Mouse (Mus musculus) midbrain, embryonic 11.5 days (tissue): ENCODE measurements around the gene Ncapd2. TPM values are rescaled to one million over a fixed set of nuclear protein-coding genes. Genes with fewer than 3 reads are reported as not detected.
A peak's percentile ranks its signal among the peaks of the same experiment; 100 is the strongest.

Source experiments
- ATAC-seq: fragments of 200-750 bp; cut with Nextera tagmentation; 2 replicates; pipeline ENCODE4 v1.8.0; 2017; ENCODE audit warnings: moderate TSS enrichment, moderate library complexity; ENCODE audit not compliant: low FRiP score
- DNase-seq: peaks from one replicate; pipeline ENCODE4 v3.0.0; 2015; ENCODE audit warnings: low spot score; ENCODE audit errors: missing footprints
- H3K27ac ChIP-seq: fragments of 300-500 bp; sonication (generic); 2 replicates; pipeline ENCODE4 v1.5.1; 2014; ENCODE audit warnings: low read depth, low read length
- H3K27me3 ChIP-seq: fragments of 300-500 bp; sonication (generic); 2 replicates; pipeline ENCODE4 v1.6.1; 2014; ENCODE audit warnings: mild to moderate bottlenecking, low read length, moderate library complexity, mixed read lengths; ENCODE audit not compliant: control insufficient read depth, insufficient read depth
- H3K36me3 ChIP-seq: fragments of 300-500 bp; sonication (generic); 2 replicates; pipeline ENCODE4 v1.6.1; 2014; ENCODE audit warnings: mild to moderate bottlenecking, low read length, moderate library complexity, mixed read lengths; ENCODE audit not compliant: control insufficient read depth, insufficient read depth
- H3K4me1 ChIP-seq: fragments of 300-500 bp; sonication (generic); 2 replicates; pipeline ENCODE4 v1.6.1; 2014; ENCODE audit warnings: low read length; ENCODE audit not compliant: control insufficient read depth, insufficient read depth
- H3K4me2 ChIP-seq: fragments of 300-500 bp; sonication (generic); 2 replicates; pipeline ENCODE4 v1.6.1; 2014; ENCODE audit warnings: mild to moderate bottlenecking, moderate library complexity
- H3K4me3 ChIP-seq: fragments of 300-500 bp; sonication (generic); 2 replicates; pipeline ENCODE4 v1.5.1; 2014; ENCODE audit warnings: low read depth, low read length
- H3K9ac ChIP-seq: fragments of 300-500 bp; sonication (generic); 2 replicates; pipeline ENCODE4 v1.6.1; 2014; ENCODE audit warnings: low read length
- H3K9me3 ChIP-seq: fragments of 300-500 bp; sonication (generic); 2 replicates; pipeline ENCODE4 v1.6.1; 2016; ENCODE audit warnings: low read length; ENCODE audit not compliant: control insufficient read depth
- WGBS: fragments of 180-500 bp; shearing (Covaris S2); extraction: QIAGEN DNeasy Blood & Tissue Kit; methylation state at CpG from one replicate; pipeline ENCODE4 v1.1.7; 2014; 5-methylcytosine and 5-hydroxymethylcytosine counted together
- polyA plus RNA-seq: library from polyadenylated mRNA; unstranded; fragments of >200 nt; fragmentation: Nextera tagmentation; extraction: Ambion mirVana; gene quantifications from 2 replicates; pipeline ENCODE4 v1.2.1, GENCODE M21; 2014

Gene Ncapd2
- polyA plus RNA-seq, 1 experiment from 2014 or later: 140 TPM

DNA sequence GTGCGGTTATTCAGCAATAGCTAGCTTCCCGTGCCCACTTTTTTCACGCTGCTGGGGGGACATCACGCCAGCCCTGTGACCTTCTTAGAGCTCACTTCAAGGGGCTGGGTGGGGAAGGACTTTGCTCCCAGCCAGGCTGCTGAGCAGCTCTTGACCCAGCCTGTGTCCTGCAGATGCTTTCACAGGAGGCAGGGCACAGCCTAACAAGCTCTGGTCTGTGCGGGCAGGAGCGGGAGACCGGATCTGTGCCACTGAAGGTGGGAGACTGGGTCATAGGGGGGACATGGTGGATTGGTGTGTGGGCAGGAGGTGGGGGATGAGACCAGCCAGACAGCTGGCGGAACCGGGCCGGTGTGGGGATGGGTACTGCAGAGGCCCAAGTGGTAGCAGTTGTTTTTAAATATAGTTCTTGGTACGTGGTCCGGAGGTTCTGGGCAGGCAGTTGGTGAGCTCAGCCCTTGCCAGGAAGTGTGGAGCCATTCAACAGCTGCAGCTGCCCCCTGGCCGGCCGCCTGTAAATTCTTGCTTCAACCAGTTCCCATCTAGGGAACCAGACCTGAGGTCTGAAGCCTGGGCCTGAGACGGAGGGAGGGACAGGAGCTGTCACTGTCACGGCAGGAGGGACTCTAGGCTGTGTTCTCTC lies 42.5 kb downstream of the Ncapd2 start:
- WGBS: 86% methylated on average over 16 of the region's 16 CpGs
- Histone ChIP-seq H3K27ac (no peak overlapping the region), H3K36me3 (peaks cover 4% of the 10 kb centered on the region; the same call in 1 of the 2 replicates), H3K27me3 (no peaks in the 10 kb centered on the region), H3K4me1 (peaks cover 31% of the 10 kb centered on the region), H3K4me3 (no peak overlapping the region), H3K9ac (no peak overlapping the region), H3K4me2 (no peak overlapping the region), H3K9me3 (no peaks in the 10 kb centered on the region)
- DNase-seq (no peak), ATAC-seq (no peak)

DNA sequence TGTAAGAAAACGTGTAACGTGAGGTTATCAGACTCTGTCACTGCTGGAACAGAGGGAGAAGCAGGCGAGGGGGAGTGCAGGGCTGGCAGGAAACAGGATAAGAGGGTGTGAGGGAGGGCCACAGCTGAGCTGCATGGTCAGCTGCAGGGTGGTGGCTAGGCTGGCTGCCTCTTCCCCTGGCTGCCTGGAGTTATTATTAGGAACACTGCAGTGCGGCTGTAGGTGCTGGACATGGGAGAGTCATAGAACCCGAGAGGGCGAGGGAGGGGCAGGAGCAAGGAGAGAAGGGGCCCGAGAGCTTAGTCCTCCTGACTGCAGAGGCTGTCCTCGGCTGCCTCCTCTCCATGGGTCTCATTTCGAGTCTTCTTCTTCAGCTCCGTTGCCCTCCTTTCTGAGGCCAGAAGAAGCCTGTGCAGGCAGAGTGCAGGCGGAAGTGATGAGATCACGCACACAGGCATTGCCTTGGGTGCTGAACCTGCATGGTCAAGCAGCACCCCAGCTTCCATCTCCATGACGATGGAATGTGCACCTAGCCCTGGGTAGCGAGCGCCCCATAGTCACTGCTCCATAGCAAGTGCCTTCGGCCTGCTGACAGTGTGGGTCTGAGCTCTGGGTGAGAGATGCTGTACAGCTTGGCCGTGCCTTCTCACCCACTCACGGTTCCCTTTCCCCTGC lies 43.1 kb downstream of the Ncapd2 start:
- Histone ChIP-seq H3K9me3 (no peaks in the 10 kb centered on the region), H3K36me3 (peaks cover 6% of the 10 kb centered on the region; the same call in 1 of the 2 replicates), H3K4me3 (no peak overlapping the region), H3K27me3 (no peaks in the 10 kb centered on the region), H3K9ac (no peak overlapping the region), H3K4me1 (peaks cover 31% of the 10 kb centered on the region), H3K4me2 (no peak overlapping the region), H3K27ac (no peak overlapping the region)
- ATAC-seq: no peak
- WGBS: 75% methylated on average over 18 of the region's 18 CpGs
- DNase-seq: no peak

- WGBS: 77% methylated on average over 10 of the region's 10 CpGs
- Histone ChIP-seq H3K27me3 (no peaks in the 10 kb centered on the region), H3K4me3 (no peak overlapping the region), H3K9ac (peak overlapping the region; percentile 1; the same call in 1 of the 2 replicates), H3K27ac (no peak overlapping the region), H3K36me3 (peaks cover 4% of the 10 kb centered on the region; the same call in 1 of the 2 replicates), H3K4me2 (peak overlapping the region; percentile 93), H3K4me1 (peaks cover 31% of the 10 kb centered on the region), H3K9me3 (no peaks in the 10 kb centered on the region)
- DNase-seq: no peak
- no peak for ATAC-seq
These were observed 44.2 kb downstream of the Ncapd2 start for GRCm38 (mm10) chr6:125147329-125147728.

DNA sequence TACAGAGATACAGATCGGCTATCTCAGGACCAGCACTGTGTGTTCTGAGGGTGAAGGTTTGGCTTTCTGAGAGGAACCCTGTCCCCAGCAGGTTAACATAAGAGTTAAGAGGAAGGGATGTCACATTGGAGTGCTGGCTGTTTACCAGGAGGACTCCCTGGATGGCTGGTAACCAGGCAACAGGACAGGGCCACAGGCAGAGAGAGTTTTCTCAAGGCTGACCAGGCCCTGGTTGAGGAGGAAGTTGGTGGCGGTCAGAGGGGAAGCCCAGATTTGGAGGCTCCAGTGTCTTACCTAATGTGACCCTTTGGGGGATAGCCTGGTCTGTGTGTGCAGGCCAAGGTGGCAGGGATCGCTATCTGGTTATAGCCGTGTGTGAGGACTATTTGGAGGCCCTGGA lies 44.7 kb downstream of the Ncapd2 start:
- H3K27ac ChIP-seq: no peak overlapping the region
- 78% methylated on average over 4 of the region's 4 CpGs for WGBS
- H3K9ac ChIP-seq: peak overlapping the region; percentile 1; the same call in 1 of the 2 replicates
- H3K4me2 ChIP-seq: peak overlapping the region; percentile 93
- H3K4me3 ChIP-seq: no peak overlapping the region
- H3K27me3 ChIP-seq: no peaks in the 10 kb centered on the region
- peaks cover 31% of the 10 kb centered on the region for H3K4me1 ChIP-seq
- H3K36me3 ChIP-seq: peaks cover 6% of the 10 kb centered on the region
- ATAC-seq (no peak), DNase-seq (no peak)
- no peaks in the 10 kb centered on the region for H3K9me3 ChIP-seq

GRCm38 (mm10) chr6:125146148-125146547 lies 45.4 kb downstream of the Ncapd2 start:
- Histone ChIP-seq H3K27me3 (no peaks in the 10 kb centered on the region), H3K9me3 (no peaks in the 10 kb centered on the region), H3K4me1 (peaks cover 31% of the 10 kb centered on the region), H3K9ac (peak overlapping the region; percentile 77), H3K4me3 (peak overlapping the region; percentile 67), H3K36me3 (peaks cover 10% of the 10 kb centered on the region), H3K27ac (no peak overlapping the region), H3K4me2 (peak overlapping the region; percentile 93)
- ATAC-seq (no peak), DNase-seq (no peak)
- 61% methylated on average over 7 of the region's 7 CpGs for WGBS

DNA sequence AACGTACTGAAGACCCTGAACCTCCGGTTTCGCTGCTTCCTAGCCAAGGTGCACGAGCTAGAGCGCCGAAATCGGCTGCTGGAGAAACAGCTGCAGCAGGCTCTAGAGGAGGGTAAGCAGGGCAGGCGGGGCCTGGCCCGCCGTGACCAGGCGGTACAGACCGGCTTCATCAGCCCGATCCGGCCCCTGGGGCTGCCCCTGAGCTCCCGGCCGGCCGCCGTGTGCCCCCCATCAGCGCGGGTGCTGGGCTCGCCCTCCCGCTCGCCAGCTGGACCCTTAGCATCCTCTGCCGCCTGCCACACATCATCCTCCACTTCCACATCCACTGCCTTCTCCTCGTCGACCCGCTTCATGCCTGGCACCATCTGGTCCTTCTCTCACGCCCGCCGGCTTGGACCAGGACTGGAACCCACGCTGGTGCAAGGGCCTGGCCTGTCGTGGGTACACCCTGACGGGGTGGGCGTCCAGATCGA lies 46.0 kb downstream of the Ncapd2 start:
- peaks cover 31% of the 10 kb centered on the region for H3K4me1 ChIP-seq
- peak; percentile 74 for ATAC-seq

GRCm38 (mm10) chr6:125145001-125145400 lies 46.5 kb downstream of the Ncapd2 start, which contains the start of gene Iffo1:
Gene Iffo1 (plus strand): TSS chr6:125145241.
- Histone ChIP-seq H3K9ac (peak within 1 kb of the TSS; percentile 77), H3K4me1 (peaks cover 31% of the 10 kb centered on the region), H3K4me2 (peak within 1 kb of the TSS; percentile 93), H3K27me3 (no peaks in the 10 kb centered on the region), H3K27ac (peak within 1 kb of the TSS; percentile 90), H3K4me3 (peak within 1 kb of the TSS; percentile 67), H3K36me3 (peaks cover 20% of the 10 kb centered on the region), H3K9me3 (no peaks in the 10 kb centered on the region)
- ATAC-seq (peak; percentile 96), DNase-seq (peak; percentile 99)
- WGBS: 0% methylated on average over 16 of the region's 16 CpGs

More for the DNA sequence above, 46.0 kb downstream of the Ncapd2 start:
- Histone ChIP-seq H3K9ac (peak overlapping the region; percentile 77), H3K27ac (peak overlapping the region; percentile 90), H3K27me3 (no peaks in the 10 kb centered on the region), H3K4me2 (peak overlapping the region; percentile 93), H3K9me3 (no peaks in the 10 kb centered on the region), H3K36me3 (peaks cover 17% of the 10 kb centered on the region), H3K4me3 (peak overlapping the region; percentile 67)
- 2% methylated on average over 35 of the region's 35 CpGs for WGBS
- DNase-seq: no peak

DNA sequence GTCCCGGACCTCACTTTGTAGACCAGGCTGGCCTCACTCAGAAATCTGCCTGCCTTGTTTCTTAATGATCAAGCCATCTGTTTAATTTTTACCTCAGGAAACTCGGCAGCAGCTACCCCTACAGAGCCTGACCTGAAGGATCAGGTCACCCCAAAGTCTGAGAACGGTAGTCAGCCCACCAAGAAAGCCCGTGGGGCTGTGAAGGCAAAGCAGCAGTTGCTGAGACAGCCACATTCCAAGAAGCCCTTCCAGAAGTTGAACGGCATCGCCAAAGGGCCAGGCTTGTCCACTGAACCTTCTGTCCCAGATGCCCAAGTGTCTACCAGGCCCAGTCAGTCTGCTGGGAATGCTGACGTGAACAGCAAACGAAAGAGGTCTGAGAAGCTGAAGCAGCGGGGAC lies 47.6 kb downstream of the Ncapd2 start:
- Histone ChIP-seq H3K9me3 (no peaks in the 10 kb centered on the region), H3K4me3 (no peak overlapping the region), H3K4me1 (peaks cover 31% of the 10 kb centered on the region), H3K36me3 (peaks cover 29% of the 10 kb centered on the region), H3K9ac (no peak overlapping the region), H3K27ac (no peak overlapping the region), H3K27me3 (no peaks in the 10 kb centered on the region), H3K4me2 (no peak overlapping the region)
- no peak for ATAC-seq
- whole genome bisulfite sequencing: 87% methylated on average over 9 of the region's 9 CpGs
- no peak for DNase-seq

GRCm38 (mm10) chr6:125143128-125143527 lies 48.4 kb downstream of the Ncapd2 start:
- Histone ChIP-seq H3K4me1 (peaks cover 28% of the 10 kb centered on the region), H3K36me3 (peaks cover 33% of the 10 kb centered on the region), H3K4me3 (no peak overlapping the region), H3K27ac (no peak overlapping the region), H3K9ac (no peak overlapping the region), H3K9me3 (no peaks in the 10 kb centered on the region), H3K27me3 (no peaks in the 10 kb centered on the region), H3K4me2 (no peak overlapping the region)
- DNase-seq: no peak
- 69% methylated on average over 3 of the region's 3 CpGs for WGBS
- no peak for ATAC-seq
